ENCODE assay signal across 7 mouse cellular contexts in genomic region chr2:27441767-27442707, GRCm38 (mm10). TPM values are rescaled to one million over a fixed set of nuclear protein-coding genes. Genes with fewer than 3 reads are reported as not detected.
DNase-seq lines count a peak whose midpoint lies in the region; ATAC-seq lines count a peak whose summit lies in the region.

Gene Brd3os, plus strand, starts transcription at chr2:27442324.

- 1% methylated on average over 36 of the region's 36 CpGs for WGBS in intestine, embryonic 16.5 days
- WGBS in midbrain, embryonic 11.5 days = under 1% methylated on average over 36 of the region's 36 CpGs

- H3K27me3 ChIP-seq in intestine, embryonic 16.5 days (replicated peaks; ENCODE audit: control insufficient read depth, insufficient read depth, low read length) = no peaks in the 10 kb centered on the region
- no peaks in the 10 kb centered on the region for H3K27me3 ChIP-seq in midbrain, embryonic 11.5 days (ENCODE audit: control insufficient read depth, insufficient read depth, low read length)

- peaks cover 5% of the 10 kb centered on the region; the same call in 1 of the 2 replicates for H3K36me3 ChIP-seq in intestine, embryonic 16.5 days (ENCODE audit: control insufficient read depth, insufficient read depth, low read length)
- H3K36me3 ChIP-seq in midbrain, embryonic 11.5 days (ENCODE audit: control insufficient read depth, insufficient read depth, low read length) = peaks cover 5% of the 10 kb centered on the region; the same call in 1 of the 2 replicates

- H3K27ac ChIP-seq in intestine, embryonic 16.5 days (ENCODE audit: low read length) = peak within 1 kb of the TSS; percentile 39
- H3K27ac ChIP-seq in midbrain, embryonic 11.5 days (ENCODE audit: low read depth, low read length) = 0 out of 2 replicates have a peak within 1 kb of the TSS, but pooled peaks have one; percentile 40

- peak within 1 kb of the TSS; percentile 86 for H3K4me2 ChIP-seq in intestine, embryonic 16.5 days (ENCODE audit: low read depth, low read length)
- peak within 1 kb of the TSS; percentile 89 for H3K4me2 ChIP-seq in midbrain, embryonic 11.5 days

- DNase-seq in adrenal gland, adult 8-10 months = peak; percentile 97
- DNase-seq in embryo, embryonic 9.5 days (ENCODE audit: extremely low spot score) = peak; percentile 99
- DNase-seq in gastrocnemius, postnatal 4 days (ENCODE audit: low spot score in 2 of 2) = peak; percentile 86 to 96
- peak; percentile 94 to 96 for DNase-seq in left cerebral cortex, postnatal 36 days (ENCODE audit: low spot score in 2 of 2)
- DNase-seq in midbrain, embryonic 11.5 days (ENCODE audit: low spot score, missing footprints) = peak; percentile 100
- DNase-seq in skeletal muscle tissue, adult 2 months (ENCODE audit: low read depth, low spot score) = peak; percentile 96

- H3K4me3 ChIP-seq in intestine, embryonic 16.5 days (ENCODE audit: low read length) = peak within 1 kb of the TSS; percentile 59
- H3K4me3 ChIP-seq in midbrain, embryonic 11.5 days (ENCODE audit: low read depth, low read length) = peak within 1 kb of the TSS; percentile 66

- peak; percentile 89 for ATAC-seq in intestine, embryonic 16.5 days
- peak; percentile 90 for ATAC-seq in midbrain, embryonic 11.5 days (ENCODE audit: low FRiP score)

- intact Hi-C loops in left cerebral cortex, postnatal 36 days (cut with DNase I) = no loop called here

- H3K4me1 ChIP-seq in intestine, embryonic 16.5 days (ENCODE audit: control insufficient read depth, insufficient read depth, low read length) = peaks cover 11% of the 10 kb centered on the region; the same call in 1 of the 2 replicates
- H3K4me1 ChIP-seq in midbrain, embryonic 11.5 days (ENCODE audit: control insufficient read depth, insufficient read depth, low read length) = peaks cover 10% of the 10 kb centered on the region

- peak within 1 kb of the TSS; percentile 69 for H3K9ac ChIP-seq in intestine, embryonic 16.5 days (ENCODE audit: low read depth, low read length)
- H3K9ac ChIP-seq in midbrain, embryonic 11.5 days (ENCODE audit: low read length) = peak within 1 kb of the TSS; percentile 86

- no peaks in the 10 kb centered on the region for H3K9me3 ChIP-seq in intestine, embryonic 16.5 days (ENCODE audit: control insufficient read depth, low read length)
- H3K9me3 ChIP-seq in midbrain, embryonic 11.5 days (ENCODE audit: control insufficient read depth, low read length) = no peaks in the 10 kb centered on the region

RNA-seq across cellular contexts. Expression of gene Brd3os, which starts in this region (rescaled TPM):
- total RNA-seq in adrenal gland, adult 8-10 months (2022) = 10 to 100 TPM in 3 of 4 experiments, 1 to 10 TPM in 1; 9.3 to 21.5 (median 15.3) TPM
- 1 to 10 TPM; 1.6 to 2.9 TPM for total RNA-seq in gastrocnemius, postnatal 4 days (2021)
- 4.6 and 5.5 TPM in 2 replicates for polyA plus RNA-seq in intestine, embryonic 16.5 days (2015; fragmentation: Nextera tagmentation; extraction: Ambion mirVana)
- total RNA-seq in left cerebral cortex, postnatal 36 days (2021) = 10 to 100 TPM; 26.2 to 30.0 TPM
- 15.1 and 16.3 TPM in 2 replicates for polyA plus RNA-seq in midbrain, embryonic 11.5 days (2014; fragmentation: Nextera tagmentation; extraction: Ambion mirVana)

Comparison
In these comparisons a context has a peak if more than half of its experiments do, and no peak if none do; other contexts are left out.
1. Peak in every context shown above with its lines: DNase-seq, ATAC-seq, H3K4me3 ChIP-seq and H3K27ac ChIP-seq.